Mouse (Mus musculus): Measurements from ENCODE around the gene Myo1a.

GRCm38 (mm10) chr10:127739661-127740161 lies 34.7 kb downstream of the Myo1a start:
- no peak for TF ChIP-seq CTCF (IDR thresholded peaks at IDR 0.05; ENCODE audit: insufficient read depth, low read length)
- TF ChIP-seq POLR2A (IDR thresholded peaks at IDR 0.05; ENCODE audit: borderline replicate concordance, extremely low read depth, low read depth, low read length), result no peak

Data from lung, adult 2 months (tissue).